Comparison of ENCODE assay signal across 12 mouse cellular contexts in genomic region chr6:116644335-116644734, GRCm38 (mm10). TPM values are rescaled to one million over a fixed set of nuclear protein-coding genes. Genes with fewer than 3 reads are reported as not detected.
DNase-seq lines count a peak whose midpoint lies in the region; ATAC-seq and TF ChIP-seq lines count a peak whose summit lies in the region.
"Had no signal": no experiment of that assay in that cellular context is flagged by ENCODE, and none has a peak within 500 bp of the region (broad histone marks: within the 10 kb centered on the region; RNA-seq: fewer than 3 reads in every experiment).

No protein-coding gene starts in this region.

- H3K79me2 ChIP-seq in C2C12 (ENCODE audit: control insufficient read depth, insufficient read depth) = no peaks in the 10 kb centered on the region

- no peak for DNase-seq in gastrocnemius, adult 2 months
- DNase-seq in gastrocnemius, adult 18-20 months (ENCODE audit: low spot score) = no peak
- DNase-seq in lung, postnatal 10 days = peak; percentile 59
- DNase-seq in embryo, embryonic 10 days (ENCODE audit: low spot score) = no peak
- no peak for DNase-seq in left cerebral cortex, postnatal 14 days (ENCODE audit: low spot score in 2 of 2)
- DNase-seq: cerebellum, postnatal 14 days; layer of hippocampus, postnatal 36 days had no signal

- H3ac ChIP-seq in C2C12 (ENCODE audit: control insufficient read depth, insufficient read length, low read depth) = no peak overlapping the region

- H3K79me3 ChIP-seq in C2C12 (ENCODE audit: low read depth) = no peaks in the 10 kb centered on the region

- H3K36me3 ChIP-seq in C2C12 (ENCODE audit: control insufficient read depth, insufficient read depth) = no peaks in the 10 kb centered on the region
- no peaks in the 10 kb centered on the region for H3K36me3 ChIP-seq in heart, embryonic 14.5 days (ENCODE audit: control insufficient read depth, insufficient read depth, low read length)
- H3K36me3 ChIP-seq in forebrain, embryonic 16.5 days (ENCODE audit: control insufficient read depth, insufficient read depth) = no peaks in the 10 kb centered on the region

- WGBS in heart, embryonic 14.5 days = 12% methylated on average over 3 of the region's 3 CpGs
- 58% methylated on average over 3 of the region's 3 CpGs for WGBS in forebrain, embryonic 16.5 days

- no peak overlapping the region for H3K4me3 ChIP-seq in gastrocnemius, adult 2 months
- H3K4me3 ChIP-seq in C2C12 (ENCODE audit: insufficient read depth, poor library complexity, severe bottlenecking) = no peak overlapping the region
- H3K4me3 ChIP-seq in heart, embryonic 14.5 days (ENCODE audit: control insufficient read depth in 1 of 2, insufficient read depth in 1 of 2, low read depth in 1 of 2, low read length in 2 of 2) = no peak overlapping the region
- no peak overlapping the region for H3K4me3 ChIP-seq in forebrain, embryonic 16.5 days (replicated peaks; ENCODE audit: low read length)
- H3K4me3 ChIP-seq: hindbrain, embryonic 10.5 days had no signal

- no peaks in the 10 kb centered on the region for H3K9me3 ChIP-seq in heart, embryonic 14.5 days (ENCODE audit: control insufficient read depth, low read length)
- H3K9me3 ChIP-seq in forebrain, embryonic 16.5 days (ENCODE audit: control insufficient read depth, low read length) = no peaks in the 10 kb centered on the region
- H3K9me3 ChIP-seq: hindbrain, embryonic 10.5 days had no signal

- H3K27me3 ChIP-seq in C2C12 (ENCODE audit: control insufficient read depth, insufficient read depth, insufficient read length) = no peaks in the 10 kb centered on the region
- no peaks in the 10 kb centered on the region for H3K27me3 ChIP-seq in heart, embryonic 14.5 days (ENCODE audit: control insufficient read depth, insufficient read depth, low read length)
- no peaks in the 10 kb centered on the region for H3K27me3 ChIP-seq in forebrain, embryonic 16.5 days (replicated peaks; ENCODE audit: control insufficient read depth, insufficient read depth, low read length)

- peak; percentile 86 for ATAC-seq in heart, embryonic 14.5 days (ENCODE audit: insufficient number of reproducible peaks, insufficient read depth, low FRiP score, low read depth)
- no peak for ATAC-seq in forebrain, embryonic 16.5 days

- H3K9ac ChIP-seq in heart, embryonic 14.5 days (ENCODE audit: low read length) = no peak overlapping the region
- no peak overlapping the region for H3K9ac ChIP-seq in forebrain, embryonic 16.5 days (replicated peaks; ENCODE audit: low read depth, low read length)

- intact Hi-C loops in gastrocnemius, adult 2 months (cut with DNase I) = no loop called here
- intact Hi-C loops in left cerebral cortex, postnatal 14 days (cut with DNase I) = no loop called here

- TF ChIP-seq CTCF in gastrocnemius, adult 2 months (IDR thresholded peaks at IDR 0.05) = no peak
- no peak for TF ChIP-seq CTCF in C2C12 (IDR thresholded peaks at IDR 0.05; ENCODE audit: control insufficient read depth, insufficient read depth, insufficient read length)

- H3K4me2 ChIP-seq in heart, embryonic 14.5 days (ENCODE audit: low read length) = no peak overlapping the region
- no peak overlapping the region for H3K4me2 ChIP-seq in forebrain, embryonic 16.5 days (ENCODE audit: low read length)

- H3K27ac ChIP-seq in gastrocnemius, adult 2 months = peak overlapping the region; percentile 74
- H3K27ac ChIP-seq in heart, embryonic 14.5 days (replicated peaks in 1 of 2; ENCODE audit: control insufficient read depth in 1 of 2, insufficient read depth in 1 of 2, low read depth in 2 of 2, low read length in 2 of 2) = peak overlapping the region; percentile 91 to 92
- H3K27ac ChIP-seq in forebrain, embryonic 16.5 days (ENCODE audit: low read length) = no peak overlapping the region
- H3K27ac ChIP-seq: hindbrain, embryonic 10.5 days had no signal

- H3K4me1 ChIP-seq in heart, embryonic 14.5 days (ENCODE audit: control insufficient read depth in 2 of 2, insufficient read depth in 2 of 2, low read length in 2 of 2) = peaks cover 12 to 32% of the 10 kb centered on the region in 2 experiments
- no peaks in the 10 kb centered on the region for H3K4me1 ChIP-seq in forebrain, embryonic 16.5 days (replicated peaks; ENCODE audit: control insufficient read depth, insufficient read depth, low read length)
- H3K4me1 ChIP-seq: hindbrain, embryonic 10.5 days had no signal

TF ChIP-seq in C2C12, 6 proteins besides CTCF, POLR2A, EP300 and RAD21:
- TF ChIP-seq CEBPB (IDR thresholded peaks at IDR 0.05; ENCODE audit: low read depth) = peak; percentile 63
- TF ChIP-seq MYOG (IDR thresholded peaks at IDR 0.05; ENCODE audit: control insufficient read depth, extremely low read depth, insufficient read length) = no peak
- peak; percentile 49 for TF ChIP-seq MAX (IDR thresholded peaks at IDR 0.05)
- TF ChIP-seq MYOD1 (IDR thresholded peaks at IDR 0.05; ENCODE audit: control insufficient read depth, insufficient read length, low read depth) = no peak
- no peak for TF ChIP-seq USF1 (IDR thresholded peaks at IDR 0.05; ENCODE audit: low read depth)
- TF ChIP-seq FOSL1 (IDR thresholded peaks at IDR 0.05; ENCODE audit: insufficient read depth, low read length, poor library complexity, severe bottlenecking) = no peak
TF ChIP-seq in C2C12: peak in this region for 2.

RNA-seq across cellular contexts. Expression of gene Depp1, which starts 6.1 kb away (rescaled TPM):
- 10 to 100 TPM in 1 of 2 experiments, 1 to 10 TPM in 1; 6.2 to 24.0 TPM for total RNA-seq in gastrocnemius, adult 2 months (2021)
- total RNA-seq in gastrocnemius, adult 18-20 months (2021) = 10 to 100 TPM; 10.7 to 17.4 TPM
- polyA plus RNA-seq in C2C12 (2012; fragmentation: generic; extraction: Trizol) = 0.46 TPM
- polyA plus RNA-seq in heart, embryonic 14.5 days (2014; fragmentation: Nextera tagmentation; extraction: Ambion mirVana) = 40.6 and 45.7 TPM in 2 replicates
- 7.0 and 9.9 TPM in 2 replicates for polyA plus RNA-seq in forebrain, embryonic 16.5 days (2015; fragmentation: Nextera tagmentation; extraction: Ambion mirVana)
- total RNA-seq in left cerebral cortex, postnatal 14 days (2021) = 10 to 100 TPM in 1 of 2 experiments, 1 to 10 TPM in 1; 2.5 to 12.4 TPM
- total RNA-seq: MEL had no signal

RNA-seq across cellular contexts. Expression of gene Zfp422, which starts 15.5 kb away (rescaled TPM):
- total RNA-seq in gastrocnemius, adult 2 months (2021) = 1 to 10 TPM; 7.7 to 7.9 TPM
- 1 to 10 TPM; 6.7 to 7.2 TPM for total RNA-seq in gastrocnemius, adult 18-20 months (2021)
- 7.5 TPM for polyA plus RNA-seq in C2C12 (2012; fragmentation: generic; extraction: Trizol)
- 83.6 and 86.5 TPM in 2 replicates for polyA plus RNA-seq in heart, embryonic 14.5 days (2014; fragmentation: Nextera tagmentation; extraction: Ambion mirVana)
- polyA plus RNA-seq in forebrain, embryonic 16.5 days (2015; fragmentation: Nextera tagmentation; extraction: Ambion mirVana) = 202 and 234 TPM in 2 replicates
- total RNA-seq in left cerebral cortex, postnatal 14 days (2021) = 10 to 100 TPM; 25.2 to 29.6 TPM
- total RNA-seq: MEL had no signal

RNA-seq across cellular contexts. Expression of gene Rassf4, which starts 29.4 kb away (rescaled TPM):
- 1 to 10 TPM; 1.7 to 2.3 TPM for total RNA-seq in gastrocnemius, adult 2 months (2021)
- total RNA-seq in gastrocnemius, adult 18-20 months (2021) = 1 to 10 TPM; 1.4 to 1.8 TPM
- polyA plus RNA-seq in C2C12 (2012; fragmentation: generic; extraction: Trizol) = 0.21 TPM
- polyA plus RNA-seq in heart, embryonic 14.5 days (2014; fragmentation: Nextera tagmentation; extraction: Ambion mirVana) = 8.0 and 9.4 TPM in 2 replicates
- 7.9 and 8.5 TPM in 2 replicates for polyA plus RNA-seq in forebrain, embryonic 16.5 days (2015; fragmentation: Nextera tagmentation; extraction: Ambion mirVana)
- total RNA-seq in left cerebral cortex, postnatal 14 days (2021) = 1 to 10 TPM; 4.3 to 5.0 TPM
